Mouse (Mus musculus) left cerebral cortex, postnatal 14 days (tissue): Measurements from ENCODE around the gene Olfr33. TPM values are rescaled to one million over a fixed set of nuclear protein-coding genes. Genes with fewer than 3 reads are reported as not detected.

ENCODE experiments used
- DNase-seq, 2 experiments: peaks; one replicate each; pipeline ENCODE4 v3.0.0; 2021 to 2022; ENCODE audit warnings: low spot score in 2 of 2, mixed read lengths in 1 of 2
- intact Hi-C: fragments of 180-260 bp; cut with DNase I; formaldehyde crosslinking; loops from one replicate; pipeline ENCODE4 v1.15.1; 2025
- long read RNA-seq, 2 experiments: library from polyadenylated mRNA; stranded (forward); transcript quantifications; one replicate each; pipeline ENCODE4 v2.0.0; 2021
- total RNA-seq, 2 experiments: library from RNA; stranded (reverse); gene quantifications; 2 replicates each; pipeline ENCODE4 v1.2.3; 2021

Olfr33 gene
- total RNA-seq: not detected
- long read RNA-seq, experiment 1: 0 reads
- long read RNA-seq, experiment 2: 0 reads

DNA sequence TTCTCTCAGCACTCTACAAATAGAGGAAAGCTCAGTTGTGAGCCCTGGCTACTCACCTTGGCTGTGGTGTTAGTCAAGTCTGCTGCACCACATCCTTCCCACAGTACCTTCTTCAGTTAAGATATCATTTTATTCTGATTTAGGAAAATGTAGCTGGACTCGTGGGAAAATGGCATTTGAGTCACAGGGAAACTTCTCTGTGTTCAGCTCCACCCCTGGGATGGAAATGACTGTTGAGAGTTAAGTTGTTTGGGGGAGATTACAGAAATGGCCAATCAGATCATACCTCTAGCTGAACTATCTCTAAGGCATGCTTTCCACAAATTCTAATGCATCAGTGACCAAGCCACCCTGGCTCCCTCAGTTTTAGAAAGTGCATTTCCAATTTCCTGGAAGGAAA lies at the start of gene Olfr33:
Olfr33 (minus strand) TSS at position 101 of the 400 bp plus-strand sequence.
- intact Hi-C loops: no loop called here
- no peak for DNase-seq

DNA sequence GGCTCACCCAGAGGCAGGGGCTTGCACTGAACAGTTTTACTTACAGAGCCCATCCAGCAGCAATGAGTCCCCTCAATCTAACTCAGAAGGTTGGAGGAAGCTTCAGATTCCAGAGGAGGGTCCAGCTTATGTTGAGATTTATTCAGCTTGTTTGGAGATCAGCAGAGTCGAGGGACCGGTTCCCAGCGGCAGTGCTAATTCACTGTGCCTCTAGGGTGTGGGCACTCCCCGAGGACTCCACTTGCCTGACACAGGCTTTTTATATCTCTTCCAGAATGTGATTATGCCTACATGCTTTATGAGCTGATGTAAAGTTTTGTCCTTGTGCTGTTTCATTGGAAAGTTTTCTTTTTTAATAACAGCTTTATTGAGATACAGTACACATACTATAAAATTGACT lies 40.4 kb upstream of the Olfr33 start, which contains the start of the genes Olfr560 and Olfr78:
Olfr560 (minus strand) TSS at position 101 of the 400 bp plus-strand sequence.
Olfr78 (minus strand) TSS at position 206 of the 400 bp plus-strand sequence.
- no peak for DNase-seq
- intact Hi-C loops: no loop called here

DNA sequence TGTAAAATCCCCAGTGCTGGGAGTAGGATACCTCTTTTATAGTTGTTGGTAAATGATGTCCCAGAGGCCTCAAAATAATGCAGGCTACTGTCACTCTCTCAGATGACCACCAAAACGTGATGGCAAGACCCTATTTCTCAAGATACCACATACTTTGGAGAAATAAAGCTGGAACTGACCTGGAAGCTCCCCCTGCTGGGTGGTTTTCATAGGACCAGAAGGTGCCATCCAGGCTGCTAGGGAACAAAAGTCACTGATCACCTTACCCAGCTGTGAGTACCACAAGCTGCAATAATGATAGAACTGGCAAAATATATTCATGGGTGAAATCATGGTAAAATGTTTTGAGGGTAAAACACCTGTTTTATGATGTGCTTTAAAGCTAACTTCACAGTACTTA lies 33.2 kb upstream of the Olfr33 start:
- no peak for DNase-seq
- intact Hi-C loops: no loop called here

- intact Hi-C loops: no loop called here
- no peak for DNase-seq
Observed at GRCm38 (mm10) chr7:102737705-102738104, 18.8 kb upstream of the Olfr33 start.

DNA sequence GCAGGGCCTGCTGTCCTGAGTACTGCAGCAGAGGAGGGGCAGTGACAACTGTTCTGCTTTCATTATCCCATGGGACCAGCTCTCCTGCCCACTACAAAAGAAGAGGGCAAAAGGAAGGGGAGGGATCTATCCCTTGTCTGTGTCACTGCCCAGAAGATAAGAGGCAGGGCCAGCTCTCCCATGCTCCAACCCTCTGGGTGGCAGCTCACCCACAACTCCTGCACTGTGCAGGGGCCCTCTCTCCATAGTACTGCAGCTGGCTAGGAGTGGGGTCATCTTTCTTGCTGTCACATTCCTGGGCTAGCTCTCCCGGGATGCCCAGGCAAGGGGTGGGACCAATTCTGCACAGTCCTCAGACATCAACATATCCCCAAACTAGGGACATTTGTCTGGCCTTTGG lies 14.9 kb upstream of the Olfr33 start:
- no peak for DNase-seq
- intact Hi-C loops: no loop called here

- intact Hi-C loops: no loop called here
- DNase-seq: no peak
Observed at GRCm38 (mm10) chr7:102727391-102727790, 8.5 kb upstream of the Olfr33 start, which contains the start of gene Olfr559. Olfr559 (minus strand) TSS chr7:102727491.

- DNase-seq: no peak
Observed at GRCm38 (mm10) chr7:102701915-102702314, 17.0 kb downstream of the Olfr33 start, which contains the start of gene Olfr558. Olfr558 (plus strand) TSS chr7:102702215.

DNA sequence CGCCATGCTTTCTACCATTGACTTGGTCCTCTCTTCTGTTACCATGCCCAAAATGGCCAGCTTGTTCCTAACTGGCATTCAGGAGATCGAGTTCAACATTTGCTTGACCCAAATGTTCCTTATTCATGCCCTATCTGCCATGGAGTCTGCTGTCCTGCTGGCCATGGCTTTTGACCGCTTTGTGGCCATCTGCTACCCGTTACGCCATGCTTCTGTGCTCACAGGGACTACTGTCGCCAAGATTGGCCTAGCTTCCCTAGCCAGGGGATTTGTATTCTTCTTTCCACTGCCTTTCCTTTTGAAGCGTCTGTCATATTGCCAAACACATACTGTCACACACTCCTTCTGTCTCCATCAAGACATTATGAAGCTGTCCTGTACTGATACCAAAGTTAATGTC lies 20.4 kb downstream of the Olfr33 start:
- intact Hi-C loops: no loop called here
- DNase-seq: no peak

More at GRCm38 (mm10) chr7:102701915-102702314, 17.0 kb downstream of the Olfr33 start, which contains the start of gene Olfr558:
- intact Hi-C loops: no loop called here

DNA sequence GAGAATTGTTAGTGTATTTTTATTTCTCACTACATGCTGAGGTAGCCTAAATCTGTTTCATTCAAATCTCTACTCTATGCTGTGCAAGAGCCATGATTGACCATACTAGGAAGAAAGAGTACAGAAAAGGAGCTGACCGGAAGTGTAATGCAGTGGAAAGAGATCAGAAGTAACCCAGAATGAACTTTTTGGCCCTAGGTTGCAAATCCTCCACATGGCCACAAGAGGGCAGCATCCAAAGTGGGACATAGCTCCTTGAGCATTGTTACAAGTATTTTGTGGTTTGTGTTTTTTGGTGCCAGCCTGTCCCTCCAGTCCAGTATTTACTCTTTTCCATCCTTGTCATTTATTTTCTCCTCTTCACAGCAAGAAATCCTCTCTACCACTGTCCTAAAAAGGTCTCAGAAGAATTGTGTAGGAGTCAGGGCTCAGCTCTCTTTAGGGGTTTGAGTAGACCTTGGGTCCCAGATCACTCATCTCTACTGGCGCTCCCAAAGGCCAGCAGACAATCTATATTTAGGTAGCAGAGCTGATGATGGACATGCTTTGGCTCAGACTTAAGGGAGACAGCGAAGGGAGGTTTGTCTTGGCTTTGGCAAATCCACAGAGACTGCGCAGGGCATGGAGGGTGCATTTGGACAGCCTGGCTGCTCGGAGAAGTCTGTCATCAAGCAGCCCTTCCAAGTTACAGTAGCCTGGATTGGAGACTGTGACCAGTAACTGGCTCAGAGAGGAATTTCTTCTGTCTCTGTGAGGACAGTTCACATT lies 23.3 kb downstream of the Olfr33 start, which contains the start of gene Olfr557:
Olfr557 (plus strand) TSS at position 553 of the 768 bp plus-strand sequence.
- intact Hi-C loops: loop anchor here (2.0 kb wide), 1 partner anchor 223 kb away; no protein-coding TSS in a partner anchor
- peak in 1 of 2 experiments; percentile 40 for DNase-seq

- peak; percentile 91 for DNase-seq
- intact Hi-C loops: loop anchor here (5.0 kb wide), 1 partner anchor 175 kb away; no protein-coding TSS in a partner anchor
Observed at GRCm38 (mm10) chr7:102686944-102687501, 31.8 kb downstream of the Olfr33 start, which contains the start of gene Trim68. Trim68 (minus strand) TSS chr7:102687327.

DNA sequence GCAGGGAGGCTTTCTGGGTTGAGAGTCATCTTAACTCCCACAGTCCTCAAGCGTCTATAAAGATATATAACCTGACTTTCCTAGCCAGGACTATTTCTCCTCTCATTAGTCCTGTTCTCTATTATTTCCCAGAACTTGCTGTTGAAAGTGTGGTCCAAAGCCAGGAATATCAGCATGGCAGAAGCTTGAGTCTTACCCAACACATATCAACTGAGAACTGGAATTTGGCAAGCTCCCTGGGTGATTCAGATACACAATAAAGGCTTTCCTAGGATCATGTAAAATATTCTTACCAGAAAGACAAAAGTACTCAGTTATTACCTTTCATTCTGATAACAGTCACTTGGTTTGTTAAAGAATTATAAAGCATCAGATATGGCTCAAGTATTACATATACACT lies 37.0 kb downstream of the Olfr33 start:
- DNase-seq: no peak
- intact Hi-C loops: no loop called here

DNA sequence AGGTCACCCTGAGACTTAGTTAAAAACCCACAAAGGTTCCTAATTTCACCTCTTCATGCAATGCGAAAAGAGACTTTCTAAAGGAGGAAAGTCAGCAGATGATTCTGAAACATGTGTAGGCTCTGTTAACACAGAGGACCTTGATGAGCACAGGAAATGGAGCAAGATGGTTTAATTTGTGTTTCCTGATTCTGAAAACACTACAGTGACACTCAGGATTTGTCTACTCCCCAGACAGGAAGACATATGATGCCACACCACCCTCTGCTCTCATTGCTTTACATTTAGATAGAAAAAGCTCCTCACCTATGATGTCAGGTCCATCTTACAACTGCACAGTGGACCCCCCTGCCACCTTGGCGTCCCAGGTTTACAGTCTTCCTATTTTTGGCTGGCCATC lies 42.6 kb downstream of the Olfr33 start:
- no peak for DNase-seq
- intact Hi-C loops: no loop called here

DNA sequence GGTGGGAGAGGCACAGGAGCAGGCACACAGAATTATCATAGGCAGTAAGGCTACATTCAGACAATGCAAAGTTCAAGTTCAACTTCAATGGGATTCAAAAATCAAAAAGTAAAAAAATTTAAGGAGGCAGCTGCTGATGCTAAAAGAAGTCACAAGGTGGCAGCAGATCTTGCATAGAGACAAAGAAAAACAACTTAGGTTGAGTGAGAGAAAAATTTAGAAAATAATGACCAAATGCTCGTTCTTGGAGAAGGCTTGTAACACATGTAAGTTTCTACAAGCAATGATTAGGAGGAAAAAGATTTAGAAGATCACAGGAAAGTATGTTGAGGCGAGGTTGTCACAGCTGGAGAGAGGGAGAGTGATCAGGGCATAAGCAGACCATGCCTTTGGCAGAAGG lies 53.5 kb downstream of the Olfr33 start:
- peak; percentile 21 to 23 for DNase-seq
- intact Hi-C loops: loop anchor here (2.0 kb wide), 1 partner anchor 253 kb away; no protein-coding TSS in a partner anchor

DNA sequence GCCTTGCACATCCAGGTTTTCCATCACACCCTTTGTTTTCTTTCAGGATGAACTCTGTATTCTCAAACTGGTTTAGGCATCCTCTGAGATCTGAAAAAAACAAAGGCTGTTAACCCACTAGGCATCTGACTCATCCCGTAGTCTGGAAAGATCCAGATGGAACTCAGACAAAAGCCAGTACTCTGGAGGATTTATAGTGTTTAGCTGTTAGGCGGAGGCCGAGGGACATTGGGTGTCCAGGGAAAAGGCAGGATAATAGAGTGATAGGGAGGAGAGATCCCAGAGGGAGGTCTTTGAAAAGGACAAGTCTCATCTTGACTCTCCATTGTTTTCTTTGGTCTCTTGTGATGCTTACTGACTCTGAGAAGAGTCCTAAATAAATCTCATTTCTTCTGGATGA lies 54.3 kb downstream of the Olfr33 start, which contains the start of gene Olfr556:
Olfr556 (plus strand) TSS at position 301 of the 400 bp plus-strand sequence.
- DNase-seq: no peak
- intact Hi-C loops: loop anchor here (2.0 kb wide), 1 partner anchor 254 kb away; no protein-coding TSS in a partner anchor

Other genes starting within 250 kb of the Olfr33 start
- gene Olfr543, start 237.4 kb downstream of the Olfr33 start, total RNA-seq: not detected
- gene Olfr544, start 230.8 kb downstream of the Olfr33 start, total RNA-seq: not detected
- gene Olfr545, start 219.5 kb downstream of the Olfr33 start, total RNA-seq: not detected
- not detected for gene Olfr547, start 184.3 kb downstream of the Olfr33 start, total RNA-seq
- not detected for gene Olfr548-ps1, start 178.2 kb downstream of the Olfr33 start, total RNA-seq
- gene Olfr549, start 169.2 kb downstream of the Olfr33 start, total RNA-seq: not detected
- gene Trim21, start 153.6 kb downstream of the Olfr33 start, total RNA-seq: 1 to 10 TPM; 1.7 to 1.9 TPM
- gene Olfr550, start 147.6 kb downstream of the Olfr33 start, total RNA-seq: under 1 TPM; 0.32 to 0.35 TPM
- gene Olfr551, start 127.2 kb downstream of the Olfr33 start, total RNA-seq: not detected
- gene Olfr552, start 121.3 kb downstream of the Olfr33 start, total RNA-seq: under 1 TPM; 0.08 to 0.15 TPM
- not detected for gene Olfr553, start 100.9 kb downstream of the Olfr33 start, total RNA-seq
- gene Olfr554, start 80.6 kb downstream of the Olfr33 start, total RNA-seq: not detected
- gene Olfr555, start 60.2 kb downstream of the Olfr33 start, total RNA-seq: not detected
- gene Olfr556, start 54.2 kb downstream of the Olfr33 start, total RNA-seq: under 1 TPM in 1 of 2 experiments, not detected in 1; 0.13 TPM
- gene Trim68, start 31.7 kb downstream of the Olfr33 start, total RNA-seq: 1 to 10 TPM; 3.5 to 4.0 TPM
- under 1 TPM in 1 of 2 experiments, not detected in 1; 0.13 TPM for gene Olfr557, start 23.2 kb downstream of the Olfr33 start, total RNA-seq
- under 1 TPM; 0.25 to 0.66 TPM for gene Olfr558, start 16.9 kb downstream of the Olfr33 start, total RNA-seq
- not detected for gene Olfr559, start 8.4 kb upstream of the Olfr33 start, total RNA-seq
- under 1 TPM in 1 of 2 experiments, not detected in 1; 0.17 TPM for gene Olfr560, start 40.3 kb upstream of the Olfr33 start, total RNA-seq
- gene Olfr78, start 40.4 kb upstream of the Olfr33 start, total RNA-seq: under 1 TPM; 0.59 to 0.77 TPM
- gene Olfr561, start 52.2 kb upstream of the Olfr33 start, total RNA-seq: not detected
- under 1 TPM in 1 of 2 experiments, not detected in 1; 0.36 TPM for gene Olfr564, start 84.4 kb upstream of the Olfr33 start, total RNA-seq
- not detected for gene Olfr566, start 139.7 kb upstream of the Olfr33 start, total RNA-seq
- gene Olfr568, start 158.1 kb upstream of the Olfr33 start, total RNA-seq: not detected
- gene Olfr569, start 171.8 kb upstream of the Olfr33 start, total RNA-seq: not detected
- gene Olfr570, start 175.5 kb upstream of the Olfr33 start, total RNA-seq: not detected
- not detected for gene Olfr571, start 198.5 kb upstream of the Olfr33 start, total RNA-seq
- gene Olfr572, start 205.3 kb upstream of the Olfr33 start, total RNA-seq: not detected
- not detected for gene Olfr573-ps1, start 223.5 kb upstream of the Olfr33 start, total RNA-seq
- gene Olfr574, start 229.4 kb upstream of the Olfr33 start, total RNA-seq: not detected
- not detected for gene Olfr575, start 239.7 kb upstream of the Olfr33 start, total RNA-seq
- not detected for gene Olfr576, start 243.6 kb upstream of the Olfr33 start, total RNA-seq